Mouse (Mus musculus) heart, embryonic 10.5 days (tissue): ENCODE data around the gene Smu1. TPM values are rescaled to one million over a fixed set of nuclear protein-coding genes. Genes with fewer than 3 reads are reported as not detected.

Source experiments
- microRNA counts: library from miRNA; unstranded; fragments of <30 nt; microRNA quantifications from one replicate; lab custom pipeline; 2017
- microRNA-seq: library from miRNA; unstranded; fragments of <30 nt; microRNA quantifications from one replicate; pipeline ENCODE4, GENCODE M21; 2017
- polyA plus RNA-seq: library from polyadenylated mRNA; unstranded; fragments of >200 nt; fragmentation: Nextera tagmentation; extraction: Ambion mirVana; gene quantifications from 2 replicates; pipeline ENCODE4 v1.2.1, GENCODE M21; 2016

The Smu1 gene
- polyA plus RNA-seq, 1 experiment from 2014 or later: 158 TPM

MicroRNAs encoded within 50 kb of the gene (microRNA counts, 519-probe panel; counts per million panel counts)
- microRNA mmu-miR-207 (lab: Ali Mortazavi, UCI): not detected

Small RNA genes within 50 kb of the gene (microRNA-seq; reads per million reads assigned to microRNA genes)
- not detected for gene Mir207

Other genes starting within 250 kb of the Smu1 start
- gene Aptx, start 54.7 kb downstream of the Smu1 start, polyA plus RNA-seq: 29.4 and 32.2 TPM in 2 replicates
- gene Dnaja1, start 35.8 kb downstream of the Smu1 start, polyA plus RNA-seq: 332 and 445 TPM in 2 replicates
- gene B4galt1, start 96.1 kb upstream of the Smu1 start, polyA plus RNA-seq: 38.1 and 47.1 TPM in 2 replicates
- gene Spink4, start 162.1 kb upstream of the Smu1 start, polyA plus RNA-seq: 6.2 and 10.2 TPM in 2 replicates
- 181 and 209 TPM in 2 replicates for gene Bag1, start 190.4 kb upstream of the Smu1 start, polyA plus RNA-seq
- gene Chmp5, start 190.5 kb upstream of the Smu1 start, polyA plus RNA-seq: 72.3 and 76.7 TPM in 2 replicates
- gene Nfx1, start 213.0 kb upstream of the Smu1 start, polyA plus RNA-seq: 76.5 and 87.4 TPM in 2 replicates